Mouse (Mus musculus) left cerebral cortex, adult 8-10 months (tissue): Measurements from ENCODE around the gene Spata21. TPM values are rescaled to one million over a fixed set of nuclear protein-coding genes. Genes with fewer than 3 reads are reported as not detected.
A peak's percentile ranks its signal among the peaks of the same experiment; 100 is the strongest.
"Not testable (repeated sequence)": the region's sequence is repeated elsewhere in the genome, so short reads cannot be mapped to it uniquely, and the experiment has no call there.

Source experiments
- DNase-seq, 2 experiments: peaks; one replicate each; pipeline ENCODE4 v3.0.0; 2022; ENCODE audit warnings: low spot score in 2 of 2
- total RNA-seq, 4 experiments: library from RNA; stranded (reverse); gene quantifications; 2 replicates each; pipeline ENCODE4 v1.2.4; 2022

Spata21 gene
- total RNA-seq, 4 experiments from 2014 or later: 0.24 to 0.30 (median 0.29) TPM

GRCm38 (mm10) chr4:141129190-141129710 is 41.1 kb downstream of the Spata21 start:
- no peak for DNase-seq

GRCm38 (mm10) chr4:141130704-141131342 is 42.7 kb downstream of the Spata21 start:
- no peak for DNase-seq

DNA sequence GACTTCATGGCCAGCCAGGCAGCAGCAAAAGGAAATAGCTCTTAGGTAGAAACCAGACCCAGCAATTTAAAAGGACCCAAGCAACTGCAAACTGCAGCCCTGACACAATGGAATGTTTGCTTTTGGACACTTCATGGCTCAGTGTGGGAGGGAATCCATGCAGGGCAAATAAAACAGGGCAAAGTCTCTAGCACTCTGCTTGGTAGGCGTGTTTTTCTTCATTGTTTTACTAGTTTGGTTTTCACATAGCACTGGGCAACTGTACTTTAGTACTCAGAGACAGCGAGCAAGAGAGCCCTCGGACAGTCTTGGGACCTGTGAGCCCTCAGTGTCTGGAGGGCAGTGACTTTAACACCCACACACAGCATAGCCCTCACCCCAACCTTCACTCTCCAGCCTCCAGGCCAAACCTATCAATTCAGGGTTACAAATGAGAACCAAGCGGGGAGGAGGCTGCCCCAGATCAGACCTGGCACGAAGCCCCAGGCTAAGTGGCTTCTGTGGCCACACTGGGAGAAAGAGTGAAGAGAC is 43.5 kb downstream of the Spata21 start:
- DNase-seq: no peak

- DNase-seq: no peak
Observed at GRCm38 (mm10) chr4:141132191-141132590, 44.1 kb downstream of the Spata21 start.

DNA sequence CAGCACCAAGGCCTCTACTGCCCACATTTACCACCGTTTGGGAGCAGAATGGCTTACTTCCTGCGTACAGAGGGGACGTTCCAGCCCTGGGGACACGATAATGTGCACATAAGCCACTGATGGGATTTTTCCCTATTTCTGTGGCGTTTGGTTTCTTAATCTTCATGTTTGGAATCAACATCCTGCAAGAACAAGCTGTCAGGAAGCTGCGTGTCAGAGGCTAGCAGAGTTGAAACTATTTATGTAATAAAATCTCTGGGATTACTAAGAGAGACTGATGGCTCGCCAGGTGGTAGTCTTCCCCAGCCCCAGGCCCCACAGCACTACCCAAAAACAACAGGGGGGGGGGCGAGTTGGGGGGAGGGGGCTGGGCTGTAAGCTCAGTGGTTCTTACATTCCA is 45.1 kb downstream of the Spata21 start:
- no peak for DNase-seq

GRCm38 (mm10) chr4:141134031-141134441 is 45.9 kb downstream of the Spata21 start:
- no peak for DNase-seq

DNA sequence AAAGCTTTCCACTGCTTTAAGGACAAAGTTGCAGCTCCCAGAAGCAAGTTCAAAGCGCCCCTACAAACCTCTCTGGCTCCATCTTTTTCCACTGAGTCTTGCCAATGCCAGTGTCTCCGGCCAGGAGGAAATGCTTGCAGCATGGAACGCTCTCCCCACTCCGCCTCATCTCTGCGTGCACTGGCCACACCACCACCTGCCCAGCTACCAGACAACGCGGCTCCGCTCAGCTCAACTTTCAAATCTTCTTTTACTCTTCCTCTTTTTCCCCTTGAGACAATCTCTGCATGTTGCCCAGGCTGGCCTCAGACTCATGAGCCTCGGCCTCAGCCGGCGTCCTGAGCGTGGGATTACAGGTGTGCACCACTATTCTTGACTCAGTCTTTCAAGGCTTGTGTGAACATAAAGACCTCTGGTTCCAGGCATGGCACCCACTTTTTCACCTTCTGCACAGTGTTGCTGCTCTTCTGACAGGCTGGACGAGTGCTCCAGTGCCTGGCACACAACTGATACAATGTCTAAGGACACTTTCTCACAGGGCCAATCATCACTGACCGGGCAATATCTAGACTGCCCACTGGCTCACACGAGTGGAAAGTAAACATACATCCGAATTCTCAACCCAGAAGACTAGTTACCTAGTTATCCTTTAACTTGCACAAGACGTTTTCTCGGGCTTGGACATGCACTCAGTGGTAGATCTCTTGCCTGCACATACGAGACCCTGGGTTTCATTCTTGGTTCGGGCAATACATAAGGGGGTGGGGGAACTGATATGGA is 46.8 kb downstream of the Spata21 start:
- no peak for DNase-seq

GRCm38 (mm10) chr4:141136126-141136525 is 48.0 kb downstream of the Spata21 start:
- DNase-seq: no peak

GRCm38 (mm10) chr4:141137740-141138139 is 49.6 kb downstream of the Spata21 start:
- not testable (repeated sequence) for DNase-seq

- no peak for DNase-seq
Observed at GRCm38 (mm10) chr4:141138425-141139115, 50.4 kb downstream of the Spata21 start.

DNA sequence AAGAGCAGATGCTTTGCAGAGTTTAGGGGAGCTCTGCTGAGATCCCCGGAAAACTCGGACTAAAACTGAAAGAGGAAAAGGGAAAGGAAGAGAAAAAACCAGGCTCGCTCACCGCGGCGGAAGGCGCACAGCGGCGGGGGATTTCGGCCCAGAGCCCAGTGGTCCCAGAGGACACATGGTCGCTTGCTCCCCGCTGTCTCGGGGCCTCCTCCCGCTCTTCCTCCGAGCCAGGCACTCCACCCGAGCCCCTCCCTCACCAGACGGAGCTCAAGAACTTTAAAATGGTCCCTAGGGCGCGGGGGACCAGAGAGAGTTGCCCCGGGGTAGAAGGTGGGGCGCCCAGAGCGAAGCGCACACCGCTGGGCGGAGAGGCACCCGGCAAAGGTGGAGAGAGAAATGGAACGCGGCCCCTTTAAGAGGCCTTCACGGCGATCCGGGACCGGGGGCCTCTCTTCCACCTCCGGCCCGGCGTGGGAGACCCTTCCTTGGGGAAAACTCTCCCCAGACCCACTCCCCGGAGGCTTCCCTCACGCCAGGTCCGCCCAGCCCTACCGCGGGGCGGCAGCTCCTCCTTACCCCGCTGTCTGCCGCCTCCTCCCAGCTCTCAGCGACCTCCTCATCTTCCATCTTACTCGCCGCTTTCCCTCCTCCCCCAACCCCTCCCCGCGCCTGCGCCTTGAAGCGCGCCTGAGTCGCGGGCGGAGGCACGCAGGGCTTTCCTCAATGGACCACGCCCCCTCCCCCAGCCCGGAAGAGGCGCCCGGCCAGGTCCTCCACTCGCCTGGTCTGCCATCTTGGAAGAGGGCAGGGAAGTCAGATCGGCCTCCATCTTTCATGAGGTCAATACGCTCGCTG is 51.2 kb downstream of the Spata21 start, which contains the start of gene Szrd1:
Gene Szrd1 (minus strand): TSS at position 660 of the 855 bp plus-strand sequence.
- DNase-seq: peak; percentile 94 to 99

DNA sequence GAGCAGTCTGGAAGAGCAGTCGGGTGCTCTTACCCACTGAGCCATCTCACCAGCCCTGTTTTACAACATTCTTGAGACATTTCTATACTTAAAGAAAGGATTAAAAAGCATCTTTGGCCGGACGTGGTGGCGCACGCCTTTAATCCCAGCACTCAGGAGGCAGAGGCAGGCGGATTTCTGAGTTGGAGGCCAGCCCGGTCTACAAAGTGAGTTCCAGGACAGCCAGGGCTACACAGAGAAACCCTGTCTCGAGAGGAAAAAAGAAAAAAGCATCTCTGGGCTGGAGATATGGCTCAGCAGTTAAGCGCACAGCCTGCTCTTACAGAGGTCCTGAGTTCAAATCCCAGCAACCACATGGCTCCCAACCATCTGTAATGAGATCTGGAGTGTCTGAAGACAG is 52.2 kb downstream of the Spata21 start:
- DNase-seq: not testable (repeated sequence)

DNA sequence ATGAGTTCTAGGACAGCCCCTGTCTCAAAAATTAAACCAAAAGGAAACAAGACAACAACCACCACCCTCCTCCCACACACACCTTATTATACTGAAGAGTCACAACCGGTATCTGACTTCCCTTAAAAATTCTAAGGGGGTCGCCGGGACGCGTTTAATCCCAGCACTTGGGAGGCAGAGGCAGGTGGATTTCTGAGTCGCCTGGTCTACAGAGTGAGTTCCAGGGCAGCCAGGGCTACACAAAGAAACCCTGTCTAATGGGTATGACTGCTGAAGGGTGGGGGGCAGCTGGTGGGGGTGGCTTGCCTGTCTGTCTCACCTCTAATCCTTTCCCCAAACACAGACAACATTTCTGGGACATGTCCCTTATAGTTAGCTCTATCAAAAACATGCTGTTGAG is 52.8 kb downstream of the Spata21 start:
- no peak for DNase-seq

DNA sequence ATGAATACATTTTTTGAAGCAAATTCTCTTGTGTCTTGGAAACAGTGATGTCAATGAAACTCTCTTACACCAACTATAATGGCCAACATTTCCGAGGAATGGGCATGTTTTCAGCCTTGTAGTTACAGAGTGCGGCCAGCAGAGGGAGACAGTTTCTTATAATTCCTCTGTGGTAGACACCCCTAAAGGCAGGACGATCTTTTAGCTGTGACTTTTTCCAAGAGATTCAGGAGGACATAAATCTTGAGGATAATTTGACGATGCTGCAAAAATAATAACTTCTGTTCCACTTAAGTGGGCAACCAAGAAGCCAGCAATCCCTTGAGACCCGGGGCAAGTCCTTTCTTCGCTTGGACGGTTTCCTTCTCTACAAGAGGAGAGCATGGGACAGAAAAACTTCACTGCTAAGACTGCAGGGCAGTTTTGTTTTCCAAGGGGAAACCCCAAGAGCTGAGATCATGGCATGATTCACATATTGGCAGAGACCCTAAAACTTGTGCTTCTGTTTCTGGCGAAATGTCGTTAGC is 54.2 kb downstream of the Spata21 start:
- peak in 1 of 2 experiments; percentile 69 for DNase-seq

DNA sequence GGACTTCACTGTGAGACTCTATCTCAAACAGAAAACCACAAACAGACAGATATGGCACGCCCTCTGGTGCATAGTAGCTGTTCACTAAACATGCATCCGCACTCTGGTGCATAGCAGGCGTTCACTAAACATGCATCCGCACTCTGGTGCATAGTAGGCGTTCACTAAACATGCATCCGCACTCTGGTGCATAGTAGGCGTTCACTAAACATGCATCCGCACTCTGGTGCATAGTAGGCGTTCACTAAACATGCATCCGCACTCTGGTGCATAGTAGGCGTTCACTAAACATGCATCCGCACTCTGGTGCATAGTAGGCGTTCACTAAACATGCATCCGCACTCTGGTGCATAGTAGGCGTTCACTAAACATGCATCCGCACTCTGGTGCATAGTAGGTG is 57.0 kb downstream of the Spata21 start:
- DNase-seq: not testable (repeated sequence)

DNA sequence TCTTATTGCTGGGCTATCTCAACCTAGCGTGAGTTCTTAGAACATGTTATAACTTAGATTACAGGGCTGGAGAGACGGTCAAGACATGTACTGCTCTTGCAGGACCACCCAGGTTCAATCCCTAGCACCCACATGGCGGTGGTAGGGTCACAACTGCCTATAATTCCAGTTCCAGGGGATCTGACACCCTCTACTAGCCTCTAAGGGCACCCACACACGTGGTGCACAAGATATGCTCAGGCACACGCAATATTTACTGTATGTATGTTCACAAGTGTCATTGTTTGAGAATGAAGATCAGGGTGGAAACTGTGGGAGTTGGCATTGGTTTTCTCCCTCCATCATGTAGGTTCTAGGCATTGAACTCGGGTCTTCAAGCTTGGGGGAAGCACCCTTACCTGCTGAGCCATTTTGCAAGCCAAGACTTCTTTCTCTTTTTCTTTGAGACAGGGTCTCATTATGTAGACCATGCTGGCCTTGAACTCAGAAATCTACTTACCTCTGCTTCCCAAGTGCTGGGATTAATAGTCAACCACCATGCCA is 58.4 kb downstream of the Spata21 start:
- no peak for DNase-seq

GRCm38 (mm10) chr4:141147112-141148008 is 59.2 kb downstream of the Spata21 start, which contains the start of gene Fbxo42:
Gene Fbxo42, plus strand, starts transcription at chr4:141147913.
- DNase-seq: peak; percentile 86 to 92

DNA sequence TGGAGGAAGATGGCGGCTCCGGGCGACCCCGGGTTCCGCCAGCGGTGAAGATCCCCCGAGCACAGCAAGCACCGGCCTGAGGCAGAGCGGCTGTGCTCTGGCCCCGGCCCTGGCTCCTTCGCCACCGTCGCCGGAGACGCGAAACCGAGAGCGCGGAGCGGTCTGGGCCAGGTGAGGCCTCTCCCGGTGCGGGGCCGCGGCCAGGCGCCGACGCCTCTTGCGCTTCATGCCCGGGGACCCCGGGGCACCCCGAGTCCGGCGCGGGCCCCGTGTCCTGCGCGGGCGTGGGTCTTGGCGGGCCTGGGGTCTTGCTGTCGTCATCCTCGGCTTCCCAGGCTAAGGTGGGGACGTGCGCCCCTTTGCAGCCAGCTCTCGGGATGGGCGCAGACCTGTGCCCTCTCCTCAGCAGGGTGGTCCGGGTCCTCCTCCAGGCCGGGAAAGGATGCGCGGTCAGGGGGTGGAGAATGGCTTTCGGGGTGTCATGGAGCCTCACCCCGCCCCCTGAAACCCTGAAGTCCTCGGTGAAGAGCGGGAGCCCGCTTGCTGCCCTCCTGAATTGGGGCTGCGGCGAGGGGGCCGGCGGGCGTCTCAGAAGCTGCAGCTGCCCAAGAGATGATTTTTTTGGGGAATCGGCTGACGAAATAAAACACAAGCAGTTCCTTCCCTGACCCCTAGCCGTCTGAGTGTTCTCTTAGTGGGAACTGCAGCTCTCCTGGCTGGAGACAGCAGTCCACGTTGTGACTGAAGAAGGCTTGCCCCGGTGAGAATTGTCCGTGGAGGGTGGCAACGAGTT is 60.1 kb downstream of the Spata21 start:
- no peak for DNase-seq
